Mouse (Mus musculus) cerebellum, adult 2 months (tissue): ENCODE data around the gene Pip4p1.

Experiments used
- CTCF ChIP-seq: fragments of 200-500 bp; IDR thresholded peaks from 2 replicates; pipeline ENCODE4 v1.5.1; 2011; ENCODE audit warnings: low read depth, mild to moderate bottlenecking, control low read depth, low read length, moderate library complexity, borderline replicate concordance; ENCODE audit not compliant: insufficient read depth
- POLR2A ChIP-seq: fragments of 200-500 bp; IDR thresholded peaks from 2 replicates; pipeline ENCODE4 v1.6.1; 2011; ENCODE audit warnings: low read length, control low read depth, borderline replicate concordance; ENCODE audit not compliant: insufficient read depth

- TF ChIP-seq POLR2A (no peak), CTCF (no peak)
Measured at GRCm38 (mm10) chr14:50979631-50980030, 49.0 kb upstream of the Pip4p1 start.
